Mouse (Mus musculus): ENCODE results near the gene Mgmt.

Gene Mgmt

GRCm38 (mm10) chr7:136908616-136909144, 14.3 kb downstream of the Mgmt start:
- DNase-seq (ENCODE audit: low read depth): no peak

GRCm38 (mm10) chr7:136912901-136913300, 18.5 kb downstream of the Mgmt start:
- no peak for DNase-seq (ENCODE audit: low read depth)

GRCm38 (mm10) chr7:136916021-136916420, 21.6 kb downstream of the Mgmt start:
- DNase-seq (ENCODE audit: low read depth): no peak

GRCm38 (mm10) chr7:136920976-136921755, 26.8 kb downstream of the Mgmt start:
- no peak for DNase-seq (ENCODE audit: low read depth)

GRCm38 (mm10) chr7:136922230-136922629, 27.8 kb downstream of the Mgmt start:
- DNase-seq (ENCODE audit: low read depth): no peak

GRCm38 (mm10) chr7:136924610-136925260, 30.3 kb downstream of the Mgmt start:
- no peak for DNase-seq (ENCODE audit: low read depth)

GRCm38 (mm10) chr7:136926178-136926577, 31.8 kb downstream of the Mgmt start:
- no peak for DNase-seq (ENCODE audit: low read depth)

- no peak for DNase-seq (ENCODE audit: low read depth)
Observed at GRCm38 (mm10) chr7:136930451-136930850, 36.0 kb downstream of the Mgmt start.

GRCm38 (mm10) chr7:136933367-136933766, 39.0 kb downstream of the Mgmt start:
- DNase-seq (ENCODE audit: low read depth): no peak

- DNase-seq (ENCODE audit: low read depth): peak; percentile 64
Observed at GRCm38 (mm10) chr7:136934336-136934735, 39.9 kb downstream of the Mgmt start.

- peak; percentile 9 for DNase-seq (ENCODE audit: low read depth)
Observed at GRCm38 (mm10) chr7:136934784-136935183, 40.4 kb downstream of the Mgmt start.

- DNase-seq (ENCODE audit: low read depth): no peak
Observed at GRCm38 (mm10) chr7:136938371-136938770, 44.0 kb downstream of the Mgmt start.

- DNase-seq (ENCODE audit: low read depth): peak; percentile 17
Observed at GRCm38 (mm10) chr7:136942414-136942813, 48.0 kb downstream of the Mgmt start.

GRCm38 (mm10) chr7:136943886-136944285, 49.5 kb downstream of the Mgmt start:
- DNase-seq (ENCODE audit: low read depth): no peak

- no peak for DNase-seq (ENCODE audit: low read depth)
Observed at GRCm38 (mm10) chr7:136945697-136946096, 51.3 kb downstream of the Mgmt start.

GRCm38 (mm10) chr7:136946131-136946530, 51.7 kb downstream of the Mgmt start:
- DNase-seq (ENCODE audit: low read depth): no peak

GRCm38 (mm10) chr7:136948275-136948810, 53.9 kb downstream of the Mgmt start:
- no peak for DNase-seq (ENCODE audit: low read depth)

- no peak for DNase-seq (ENCODE audit: low read depth)
Observed at GRCm38 (mm10) chr7:136952608-136953007, 58.2 kb downstream of the Mgmt start.

GRCm38 (mm10) chr7:136953251-136953650, 58.8 kb downstream of the Mgmt start:
- no peak for DNase-seq (ENCODE audit: low read depth)

- DNase-seq (ENCODE audit: low read depth): no peak
Observed at GRCm38 (mm10) chr7:136972361-136972760, 77.9 kb downstream of the Mgmt start.

GRCm38 (mm10) chr7:136975001-136975400, 80.6 kb downstream of the Mgmt start:
- no peak for DNase-seq (ENCODE audit: low read depth)

GRCm38 (mm10) chr7:136997456-136997855, 103.0 kb downstream of the Mgmt start:
- no peak for DNase-seq (ENCODE audit: low read depth)

GRCm38 (mm10) chr7:137000703-137001102, 106.3 kb downstream of the Mgmt start:
- no peak for DNase-seq (ENCODE audit: low read depth)

Measured in NIH3T3 (cell line).